Mouse (Mus musculus): ENCODE data around the gene Vps54.

DNA sequence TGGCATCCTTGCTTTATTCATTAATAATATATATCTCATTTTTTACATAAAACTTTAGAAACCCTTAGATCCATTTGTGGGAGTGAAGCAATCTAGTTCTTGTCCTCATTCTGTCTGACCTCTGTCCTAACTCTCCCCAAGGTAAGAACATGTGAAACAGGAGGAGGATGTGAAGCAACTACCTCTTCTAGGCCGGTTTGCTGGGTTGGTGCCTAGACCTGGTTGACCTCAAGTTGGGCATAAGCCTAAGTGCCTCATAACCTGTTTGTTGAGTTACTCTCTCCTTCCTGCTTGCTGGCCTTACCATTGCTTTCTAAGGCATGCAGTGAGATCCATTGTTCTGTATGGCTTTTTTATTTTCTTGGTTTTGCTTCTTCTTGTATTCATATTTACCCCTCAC lies 11.3 kb downstream of the Vps54 start:
- TF ChIP-seq TAL1 (IDR thresholded peaks at IDR 0.05; ENCODE audit: low read length): no peak
- no peak for TF ChIP-seq EP300 (IDR thresholded peaks at IDR 0.05; ENCODE audit: low read depth in 1 of 2, low read length in 2 of 2)
- TF ChIP-seq POLR2AphosphoS2 (IDR thresholded peaks at IDR 0.05; ENCODE audit: low read length): no peak
- TF ChIP-seq MYC (IDR thresholded peaks at IDR 0.05; ENCODE audit: low read depth, low read length): no peak
- TF ChIP-seq ZMIZ1 (IDR thresholded peaks at IDR 0.05; ENCODE audit: low read depth, low read length): no peak
- TF ChIP-seq CTCF (IDR thresholded peaks at IDR 0.05 in 2 of 3, conservative IDR thresholded peaks at IDR 0.05 in 1 of 3; ENCODE audit: control insufficient read depth in 1 of 3, insufficient read depth in 1 of 3, low read depth in 2 of 3, low read length in 3 of 3, poor library complexity in 1 of 3, severe bottlenecking in 1 of 3): no peak
- no peak for TF ChIP-seq POLR2A (IDR thresholded peaks at IDR 0.05; ENCODE audit: control insufficient read depth in 1 of 2, insufficient read depth in 1 of 2, low read depth in 1 of 2, low read length in 2 of 2, poor library complexity in 1 of 2)
- TF ChIP-seq USF1 (IDR thresholded peaks at IDR 0.05; ENCODE audit: low read depth, low read length): no peak
- no peak for TF ChIP-seq MYB (IDR thresholded peaks at IDR 0.05; ENCODE audit: low read depth, low read length)

Data from MEL (cell line).